In the genomic region with DNA sequence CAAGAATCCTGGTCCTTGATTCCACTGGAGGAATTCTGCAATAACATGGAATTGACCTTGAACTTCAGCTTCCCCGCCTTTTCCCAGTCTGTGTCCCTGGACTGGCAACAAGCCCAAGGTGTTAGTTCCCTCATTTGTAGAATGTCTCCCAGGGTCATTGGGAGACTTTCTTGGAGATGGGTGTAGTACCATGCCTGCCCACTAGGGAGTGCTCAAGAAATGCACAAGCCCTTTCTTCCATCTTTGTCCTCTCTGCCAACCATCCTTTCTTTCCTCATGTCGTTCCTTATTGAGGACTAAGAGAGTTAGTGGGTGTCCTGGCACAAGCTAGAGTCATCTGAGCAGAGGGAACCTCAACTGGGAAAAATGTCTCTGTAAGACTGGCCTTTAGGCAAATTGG, we compare ENCODE assay signal across 11 mouse cellular contexts.
A peak's percentile ranks its signal among the peaks of the same experiment; 100 is the strongest.
DNase-seq lines count a peak whose midpoint lies in the region; ATAC-seq and TF ChIP-seq lines count a peak whose summit lies in the region.
"Had no signal": no experiment of that assay in that cellular context is flagged by ENCODE, and none has a peak within 500 bp of the region (broad histone marks: within the 10 kb centered on the region; RNA-seq: fewer than 3 reads in every experiment).

No protein-coding gene starts in this region.

- intact Hi-C loops in gastrocnemius, adult 2 months (cut with DNase I) = no loop called here
- intact Hi-C loops in gastrocnemius, postnatal 36 days (cut with DNase I) = no loop called here

- TF ChIP-seq EP300 in stomach, postnatal 0 days (optimal IDR thresholded peaks at IDR 0.05) = no peak

- H3K36me3 ChIP-seq in lung, embryonic 14.5 days (ENCODE audit: insufficient read depth) = no peaks in the 10 kb centered on the region
- no peaks in the 10 kb centered on the region for H3K36me3 ChIP-seq in stomach, postnatal 0 days (ENCODE audit: control insufficient read depth, insufficient read depth, low read length)
- no peaks in the 10 kb centered on the region for H3K36me3 ChIP-seq in forebrain, embryonic 12.5 days (replicated peaks)

- no peaks in the 10 kb centered on the region for H3K4me1 ChIP-seq in lung, embryonic 14.5 days (ENCODE audit: insufficient read depth)
- no peaks in the 10 kb centered on the region for H3K4me1 ChIP-seq in stomach, postnatal 0 days (replicated peaks; ENCODE audit: control insufficient read depth, insufficient read depth)
- peaks cover 17% of the 10 kb centered on the region for H3K4me1 ChIP-seq in forebrain, embryonic 12.5 days

- no peak for ATAC-seq in lung, embryonic 14.5 days (ENCODE audit: insufficient read depth)
- ATAC-seq in stomach, postnatal 0 days (ENCODE audit: low FRiP score, low TSS enrichment) = no peak
- no peak for ATAC-seq in forebrain, embryonic 12.5 days (ENCODE audit: low FRiP score)

- no peaks in the 10 kb centered on the region; the same call in 1 of the 2 replicates for H3K9me3 ChIP-seq in lung, embryonic 14.5 days (ENCODE audit: low read depth, low read length)
- no peaks in the 10 kb centered on the region for H3K9me3 ChIP-seq in stomach, postnatal 0 days (ENCODE audit: control insufficient read depth, low read length)
- H3K9me3 ChIP-seq in forebrain, embryonic 12.5 days = no peaks in the 10 kb centered on the region

- TF ChIP-seq POLR2A in brain, embryonic 14.5 days (IDR thresholded peaks at IDR 0.05; ENCODE audit: borderline replicate concordance, extremely low read depth, insufficient read depth, insufficient read length, poor library complexity, severe bottlenecking) = no peak

- peak; percentile 56 for TF ChIP-seq CTCF in gastrocnemius, adult 2 months (IDR thresholded peaks at IDR 0.05)
- TF ChIP-seq CTCF in lung, embryonic 14.5 days (IDR thresholded peaks at IDR 0.05; ENCODE audit: low read depth) = peak; percentile 63
- TF ChIP-seq CTCF in brain, embryonic 14.5 days (IDR thresholded peaks at IDR 0.05; ENCODE audit: borderline replicate concordance, extremely low read depth, insufficient read depth, insufficient read length) = peak; percentile 63; the same call in 1 of the 2 replicates
- peak; percentile 65 for TF ChIP-seq CTCF in stomach, postnatal 0 days (IDR thresholded peaks at IDR 0.05; ENCODE audit: low read depth)

- H3K4me3 ChIP-seq in gastrocnemius, adult 2 months = no peak overlapping the region
- no peak overlapping the region for H3K4me3 ChIP-seq in lung, embryonic 14.5 days (ENCODE audit: low read depth, low read length)
- no peak overlapping the region for H3K4me3 ChIP-seq in stomach, postnatal 0 days (ENCODE audit: low read depth, low read length)
- H3K4me3 ChIP-seq in forebrain, embryonic 12.5 days (replicated peaks) = no peak overlapping the region

- H3K4me2 ChIP-seq in lung, embryonic 14.5 days = no peak overlapping the region
- H3K4me2 ChIP-seq in stomach, postnatal 0 days (replicated peaks; ENCODE audit: low read depth) = no peak overlapping the region
- no peak overlapping the region for H3K4me2 ChIP-seq in forebrain, embryonic 12.5 days

- no peak overlapping the region for H3K27ac ChIP-seq in gastrocnemius, adult 2 months
- no peak overlapping the region for H3K27ac ChIP-seq in lung, embryonic 14.5 days (ENCODE audit: low read depth)
- no peak overlapping the region for H3K27ac ChIP-seq in stomach, postnatal 0 days (replicated peaks)
- no peak overlapping the region for H3K27ac ChIP-seq in forebrain, embryonic 12.5 days

- no peak overlapping the region for H3K9ac ChIP-seq in lung, embryonic 14.5 days
- no peak overlapping the region for H3K9ac ChIP-seq in stomach, postnatal 0 days (ENCODE audit: low read length)
- no peak overlapping the region for H3K9ac ChIP-seq in forebrain, embryonic 12.5 days

- no peak for DNase-seq in gastrocnemius, adult 2 months
- DNase-seq in gastrocnemius, postnatal 36 days = no peak
- peak; percentile 31 for DNase-seq in lung, embryonic 14.5 days
- no peak for DNase-seq in lung, adult 18-20 months
- no peak for DNase-seq in brain, embryonic 14.5 days (ENCODE audit: low read depth)
- no peak for DNase-seq in stomach, postnatal 0 days (ENCODE audit: low spot score)
- no peak for DNase-seq in adrenal gland, postnatal 36 days
- DNase-seq: heart, postnatal 36 days; layer of hippocampus, adult 9-11 months; right cerebral cortex, adult 18-20 months had no signal

- 83% methylated on average over 2 of the region's 2 CpGs for WGBS in lung, embryonic 14.5 days
- WGBS in stomach, postnatal 0 days = 80% methylated on average over 2 of the region's 2 CpGs
- WGBS in forebrain, embryonic 12.5 days = 80% methylated on average over 2 of the region's 2 CpGs

- peaks cover 9% of the 10 kb centered on the region; the same call in 1 of the 2 replicates for H3K27me3 ChIP-seq in lung, embryonic 14.5 days (ENCODE audit: insufficient read depth, low read length)
- no peaks in the 10 kb centered on the region for H3K27me3 ChIP-seq in stomach, postnatal 0 days (ENCODE audit: control insufficient read depth, insufficient read depth, low read length)
- peaks cover 23% of the 10 kb centered on the region for H3K27me3 ChIP-seq in forebrain, embryonic 12.5 days
